Mouse (Mus musculus): ENCODE measurements at regions not wholly inside any gene's neighbourhood (a gene's known extent, or its start where the extent isn't known, plus 50 kb on each side); places are given as distances from the start of the nearest gene placed in this dataset.

DNA sequence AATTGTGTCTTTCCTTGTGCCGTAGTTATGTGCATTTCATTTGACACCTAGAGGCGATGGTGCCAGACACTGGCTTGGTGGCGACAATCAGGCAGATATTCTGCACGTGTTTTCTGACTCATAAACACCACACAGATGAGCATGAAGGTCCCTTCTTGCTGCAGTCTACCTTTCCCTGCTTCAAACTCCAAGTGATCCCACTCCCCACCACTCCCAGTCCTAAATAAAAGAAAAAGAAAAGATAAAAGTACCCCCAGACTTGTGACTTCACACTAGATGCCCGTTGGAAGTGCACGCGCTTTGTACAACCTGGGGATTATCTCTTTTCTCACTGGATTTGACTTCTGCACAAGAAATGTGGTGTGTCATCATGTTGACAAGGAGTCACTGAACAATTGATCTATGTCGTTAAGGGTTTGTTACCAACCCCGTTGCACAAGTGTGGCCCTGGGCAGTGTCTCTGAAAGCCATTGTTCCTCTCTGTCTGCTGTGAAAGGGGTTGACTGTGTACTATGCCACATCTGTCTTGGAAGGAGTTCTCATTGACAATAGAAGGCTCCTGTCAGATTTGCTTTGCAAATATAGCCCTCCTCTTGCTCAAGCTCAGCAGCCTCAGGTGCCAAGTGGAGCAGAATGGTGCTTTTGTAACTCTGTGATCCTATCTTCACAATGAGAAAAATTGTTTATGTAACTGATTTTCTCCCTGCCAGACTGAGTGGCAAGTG lies 140.1 kb downstream of the Ppp4r2 start:
- DNase-seq (ENCODE audit: low read depth, low spot score), result peak; percentile 86

DNA sequence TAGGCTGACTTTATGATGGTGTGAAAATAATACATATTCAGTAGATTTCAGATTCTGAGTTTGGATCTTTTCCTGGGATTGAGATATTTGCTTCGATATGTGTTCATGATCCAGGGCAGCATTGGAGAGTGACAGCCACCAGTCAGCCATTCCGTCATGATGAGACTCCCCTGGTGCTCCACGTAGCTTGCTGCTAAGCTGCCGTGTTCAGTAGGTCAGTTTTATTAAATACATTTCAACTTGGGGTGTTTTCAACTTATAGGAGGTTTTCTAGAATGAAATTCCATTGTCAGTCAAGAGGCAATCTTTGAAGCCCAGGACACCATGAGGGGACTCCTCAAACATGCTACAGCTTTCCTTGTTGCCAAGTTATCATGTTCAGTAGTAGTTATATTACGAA lies 141.3 kb downstream of the Ppp4r2 start:
- no peak for DNase-seq (ENCODE audit: low read depth, low spot score)

DNA sequence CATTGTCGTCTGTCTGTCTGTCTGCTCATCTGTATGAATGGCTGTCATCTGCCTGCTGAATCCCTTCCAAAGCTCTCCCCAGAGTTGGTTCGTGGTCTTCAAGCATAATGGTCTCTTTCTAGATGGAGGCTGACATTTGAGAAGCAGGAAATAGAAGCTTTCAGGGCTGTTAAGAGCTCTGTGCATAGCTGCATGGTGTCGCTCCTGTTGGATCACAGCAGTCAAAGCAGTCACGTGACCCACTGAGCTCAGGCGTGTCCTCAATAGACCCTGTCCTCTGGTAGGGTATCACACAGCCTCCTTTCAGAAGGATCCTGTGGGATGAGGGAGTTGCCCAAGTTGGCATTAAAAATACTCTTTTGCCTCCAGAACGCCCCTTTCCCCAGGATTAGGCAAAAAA lies 142.4 kb downstream of the Ppp4r2 start:
- peak; percentile 82 for DNase-seq (ENCODE audit: low read depth, low spot score)

DNA sequence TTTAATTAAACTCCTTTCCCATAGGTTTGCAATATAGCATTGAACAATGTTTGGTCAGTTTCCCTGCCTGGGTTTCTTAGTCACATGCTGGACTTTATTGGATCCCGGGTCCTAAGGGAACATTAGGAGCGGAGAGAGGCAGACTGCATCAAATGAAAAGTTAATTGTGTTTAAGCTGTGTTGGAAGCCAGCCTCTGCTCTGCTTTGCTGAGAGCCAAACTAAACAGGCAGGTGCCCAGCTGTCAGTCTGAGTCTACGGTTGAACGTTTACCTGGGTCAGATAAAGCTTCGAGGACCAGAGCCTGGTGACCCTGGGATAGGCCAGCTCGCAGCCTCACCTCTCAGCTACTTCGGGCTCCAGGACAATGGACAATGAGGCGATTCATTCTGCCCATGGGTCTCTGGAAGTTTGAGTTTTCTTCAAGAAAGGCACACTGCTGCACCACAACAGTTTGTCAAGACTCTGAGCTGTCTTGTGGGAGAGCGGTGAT lies 143.8 kb downstream of the Ppp4r2 start:
- no peak for DNase-seq (ENCODE audit: low read depth, low spot score)

DNA sequence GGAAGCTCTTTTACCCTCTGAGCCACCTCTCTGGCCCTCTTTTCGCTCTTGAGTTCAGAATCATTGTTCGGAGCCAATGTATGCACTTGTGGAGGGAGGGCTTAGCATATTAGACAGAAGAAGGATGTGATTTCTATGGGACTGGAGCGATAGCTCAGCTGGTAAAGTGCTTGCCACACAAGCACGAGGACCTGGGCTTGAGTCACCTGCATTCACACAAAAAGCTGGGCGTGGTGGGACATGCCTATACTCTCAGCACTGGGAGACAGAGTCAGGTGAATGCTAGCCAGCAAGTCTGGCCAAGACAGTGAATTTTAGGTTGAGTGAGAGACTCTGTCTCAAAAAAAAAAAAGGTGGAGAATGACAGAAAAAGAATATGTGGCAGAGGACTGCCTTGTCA lies 144.7 kb downstream of the Ppp4r2 start:
- DNase-seq (ENCODE audit: low read depth, low spot score), result no peak

DNA sequence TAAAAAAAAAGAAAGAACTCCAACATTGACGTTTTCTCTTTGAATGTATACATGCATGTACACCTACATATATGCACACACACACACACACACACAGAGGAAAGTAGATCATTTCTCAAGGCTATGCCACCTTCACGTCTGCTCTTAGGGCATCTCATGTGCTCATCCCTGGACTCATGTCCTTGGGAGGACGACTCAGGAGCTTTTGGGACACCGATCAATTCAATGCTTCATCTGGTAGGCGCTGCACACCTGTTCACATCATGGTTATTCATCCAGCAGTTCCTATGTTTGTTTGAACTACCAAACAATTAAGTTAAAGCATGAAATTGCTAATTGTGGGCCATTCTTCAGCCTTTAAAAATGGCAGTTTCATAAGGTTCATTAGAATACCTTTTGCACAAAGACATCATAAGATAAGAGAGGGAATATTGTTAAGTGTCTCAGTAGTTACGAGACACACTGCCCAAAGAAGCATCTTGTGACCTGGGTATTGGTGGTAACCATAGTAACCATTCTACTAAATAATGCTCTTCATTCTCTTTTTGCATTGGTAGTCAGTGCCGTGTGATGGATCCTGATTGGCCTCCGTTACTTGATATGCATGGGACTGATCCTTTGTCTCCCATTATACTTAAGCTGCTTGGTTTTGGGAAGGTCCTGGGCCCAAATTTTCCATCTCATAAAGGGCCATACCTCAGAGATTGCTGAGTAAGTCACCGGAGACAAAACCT lies 145.5 kb downstream of the Ppp4r2 start:
- DNase-seq (ENCODE audit: low read depth, low spot score), result no peak

DNA sequence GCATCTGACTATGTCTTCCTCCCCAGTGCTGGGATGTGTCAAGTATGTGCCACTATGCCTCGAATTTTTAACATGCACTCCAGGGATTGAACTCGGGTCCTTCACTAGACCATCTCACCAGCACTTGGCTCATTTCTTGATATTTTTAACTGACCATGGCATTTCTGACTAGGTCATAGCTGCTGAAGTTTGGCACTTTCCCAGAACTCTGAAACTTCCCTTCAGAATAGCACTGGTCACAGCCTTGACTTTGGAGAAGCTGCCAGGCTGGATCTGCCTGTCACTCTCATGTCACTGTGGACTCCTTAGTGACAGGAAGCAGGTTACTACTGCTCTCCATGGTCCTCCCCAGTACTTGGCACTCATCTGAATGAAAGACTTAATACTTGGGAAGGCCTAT lies 146.7 kb downstream of the Ppp4r2 start:
- no peak for DNase-seq (ENCODE audit: low read depth, low spot score)

DNA sequence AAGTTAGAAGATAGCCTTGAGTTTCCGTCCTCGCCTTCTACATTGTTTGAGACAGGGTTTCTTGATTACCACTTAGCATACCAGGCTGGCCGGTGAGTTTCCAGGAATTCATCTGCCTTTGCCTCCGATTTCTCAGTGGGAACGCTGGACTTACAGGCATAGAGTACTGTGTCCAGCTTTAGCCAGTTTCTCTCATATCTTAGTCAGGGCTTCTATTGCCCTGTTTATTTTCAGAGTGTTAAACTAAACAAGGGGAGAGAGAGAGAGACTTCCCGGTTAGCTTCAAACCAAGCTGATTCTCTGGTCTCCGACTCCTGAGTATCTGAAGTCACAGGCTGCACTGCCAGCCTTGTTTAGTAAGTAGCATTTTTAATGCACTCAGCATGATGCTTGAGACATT lies 151.4 kb downstream of the Ppp4r2 start:
- no peak for DNase-seq (ENCODE audit: low read depth, low spot score)

DNA sequence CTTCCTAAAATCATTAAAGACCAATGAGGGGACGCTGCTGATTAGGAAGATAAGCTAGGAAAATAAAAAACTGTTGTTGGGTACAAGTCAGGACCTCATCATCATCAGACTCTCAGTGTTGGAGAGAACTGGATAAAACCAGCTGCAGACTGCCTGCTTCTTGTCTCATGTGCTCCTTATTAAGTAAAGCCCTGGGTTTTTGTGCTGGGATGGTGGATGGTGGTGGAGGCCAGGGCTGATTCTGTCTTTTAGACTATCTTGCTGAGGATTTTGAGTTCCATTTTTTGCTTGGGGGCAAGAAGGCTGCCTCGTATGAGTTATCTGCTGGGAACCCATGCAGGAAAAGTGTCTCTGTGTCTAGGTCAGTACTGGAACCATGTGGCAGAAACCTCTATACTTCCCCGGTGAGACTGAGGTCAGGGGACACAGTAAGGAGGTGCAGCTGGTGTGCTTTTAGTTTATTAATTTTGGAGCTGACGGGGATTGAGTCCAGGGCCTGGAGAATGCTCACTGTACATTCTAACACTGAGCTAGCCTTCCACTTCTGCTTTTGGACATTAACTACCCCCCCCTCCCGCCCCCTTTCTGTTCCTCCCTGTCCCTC lies 152.0 kb downstream of the Ppp4r2 start:
- DNase-seq (ENCODE audit: low read depth, low spot score), result no peak

DNA sequence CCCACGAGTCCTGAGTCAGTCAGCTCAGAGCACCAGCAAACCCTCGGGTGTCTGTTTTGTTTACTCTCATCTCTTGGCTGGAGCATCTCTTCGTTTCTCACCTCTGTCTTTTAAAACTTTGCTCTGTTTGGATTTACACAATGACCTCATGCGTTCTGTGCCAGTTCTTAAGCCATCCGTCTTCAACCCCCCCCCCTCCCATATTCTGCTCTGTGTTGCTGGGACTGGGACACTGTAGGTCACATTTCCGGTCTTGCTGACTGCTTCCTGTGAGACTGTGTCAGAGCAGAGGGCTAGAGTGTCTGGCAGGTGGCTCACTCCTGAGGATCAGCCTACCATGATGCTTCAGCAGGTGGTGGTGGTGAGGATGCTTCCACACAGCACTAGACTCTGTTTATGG lies 155.1 kb downstream of the Ppp4r2 start:
- DNase-seq (ENCODE audit: low read depth, low spot score), result no peak

DNA sequence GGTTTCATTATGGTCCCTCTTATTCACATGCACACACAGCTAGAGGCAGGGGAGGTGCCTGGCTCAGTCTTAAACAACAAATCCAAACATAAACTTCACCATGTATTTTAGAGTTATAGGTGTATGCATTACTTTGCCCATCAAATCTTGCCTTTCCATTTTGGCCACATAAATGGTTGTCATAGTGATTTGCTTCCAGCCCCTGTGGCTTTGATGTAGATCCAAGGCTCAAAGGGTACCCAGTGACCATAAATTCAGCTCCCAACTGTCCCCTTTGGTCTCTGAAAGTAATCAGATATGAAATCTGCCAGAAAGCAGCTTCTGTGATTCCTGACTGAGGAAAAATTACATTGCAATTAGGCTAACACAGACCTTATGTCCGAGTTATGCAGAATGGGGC lies 160.0 kb downstream of the Ppp4r2 start:
- DNase-seq (ENCODE audit: low read depth, low spot score), result no peak

DNA sequence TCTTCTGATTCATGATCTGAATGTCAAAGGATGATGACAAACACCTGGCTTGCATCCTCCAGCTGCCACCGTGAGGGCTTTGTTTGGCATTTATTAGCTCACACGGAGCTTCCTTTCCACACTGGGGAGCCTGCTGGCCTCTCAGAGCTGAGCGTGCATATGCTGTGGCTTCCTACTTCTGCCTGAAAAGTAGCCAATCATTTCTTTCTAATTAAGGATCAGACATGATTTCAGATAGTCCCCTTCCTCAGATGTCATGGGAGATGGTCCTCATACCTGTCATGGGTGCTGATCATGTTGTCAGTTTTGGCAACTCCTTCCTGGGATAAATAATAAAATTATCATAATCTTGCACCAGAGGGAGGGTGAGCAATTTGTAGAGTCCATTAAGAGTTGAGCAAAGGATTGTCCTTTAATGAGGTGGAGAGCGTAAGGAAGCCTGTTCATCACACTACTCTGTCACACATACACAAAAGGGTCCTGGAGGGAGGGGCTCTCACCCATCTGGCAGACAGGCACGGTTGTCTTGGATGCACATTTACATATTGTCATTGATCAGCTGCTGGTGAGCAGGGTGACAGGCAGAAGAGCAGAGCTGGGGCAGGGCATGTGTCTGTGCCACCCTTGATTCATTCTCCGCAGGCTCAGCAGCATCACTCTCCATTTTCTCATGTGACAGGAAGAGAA lies 162.6 kb downstream of the Ppp4r2 start:
- DNase-seq (ENCODE audit: low read depth, low spot score), result no peak

DNA sequence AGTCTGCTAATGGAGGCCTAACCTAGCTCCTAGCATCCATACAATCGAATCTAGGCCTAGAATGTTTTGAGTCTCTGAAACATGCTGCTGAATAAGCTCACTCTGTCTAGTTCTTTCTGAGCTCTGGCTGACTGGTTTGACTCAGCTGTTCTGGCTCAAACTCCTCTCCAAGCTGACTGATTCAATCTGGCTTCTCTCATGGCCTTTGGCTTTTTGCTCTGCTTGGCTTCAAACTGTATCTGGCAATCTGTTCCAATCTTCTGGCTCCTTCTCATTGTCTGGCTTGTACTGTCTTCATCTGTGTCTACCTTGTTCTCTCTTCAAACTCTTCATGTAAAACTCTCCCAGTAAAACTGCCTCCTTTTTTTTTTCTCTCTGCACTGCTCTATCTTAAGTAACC lies 164.9 kb downstream of the Ppp4r2 start:
- no peak for DNase-seq (ENCODE audit: low read depth, low spot score)

DNA sequence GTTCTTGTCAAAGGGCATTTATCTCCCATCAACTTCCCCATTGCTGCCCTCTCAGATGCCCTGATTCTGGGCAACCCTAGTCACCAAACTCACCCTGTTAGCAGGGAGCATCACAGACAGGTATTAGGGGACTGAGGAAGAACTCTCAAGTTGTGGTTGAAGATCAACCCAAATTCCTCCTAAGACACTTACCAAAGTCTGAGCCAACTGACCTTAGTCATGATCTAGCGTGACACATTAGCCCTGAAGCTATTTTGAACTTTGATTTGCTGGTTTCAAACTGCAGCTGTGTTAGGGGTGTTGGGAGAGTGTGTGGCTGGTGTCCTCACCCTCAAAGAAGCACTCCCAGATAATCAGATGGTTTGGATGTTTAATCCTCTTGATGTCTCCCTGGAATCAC lies 170.5 kb downstream of the Ppp4r2 start:
- no peak for DNase-seq (ENCODE audit: low read depth, low spot score)

DNA sequence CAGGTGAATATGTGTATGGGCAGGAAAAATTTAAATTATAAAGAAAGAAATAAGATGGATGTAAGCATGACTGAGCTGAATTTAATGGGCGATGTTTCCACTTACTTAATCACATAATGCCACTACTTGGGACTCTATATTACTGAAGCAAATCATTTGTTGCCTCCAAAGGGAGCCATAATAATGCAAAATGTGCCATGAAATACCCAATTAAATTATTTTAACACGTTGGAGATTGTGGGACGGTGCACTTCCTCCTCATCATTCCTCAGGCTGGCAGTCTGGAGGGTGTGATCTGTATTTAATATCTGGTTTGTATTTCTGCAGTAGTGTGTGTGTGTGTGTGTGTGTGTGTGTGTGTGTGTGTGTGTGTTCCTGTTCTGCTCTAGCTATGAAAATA lies 188.2 kb downstream of the Ppp4r2 start:
- no peak for DNase-seq (ENCODE audit: low read depth, low spot score)

DNA sequence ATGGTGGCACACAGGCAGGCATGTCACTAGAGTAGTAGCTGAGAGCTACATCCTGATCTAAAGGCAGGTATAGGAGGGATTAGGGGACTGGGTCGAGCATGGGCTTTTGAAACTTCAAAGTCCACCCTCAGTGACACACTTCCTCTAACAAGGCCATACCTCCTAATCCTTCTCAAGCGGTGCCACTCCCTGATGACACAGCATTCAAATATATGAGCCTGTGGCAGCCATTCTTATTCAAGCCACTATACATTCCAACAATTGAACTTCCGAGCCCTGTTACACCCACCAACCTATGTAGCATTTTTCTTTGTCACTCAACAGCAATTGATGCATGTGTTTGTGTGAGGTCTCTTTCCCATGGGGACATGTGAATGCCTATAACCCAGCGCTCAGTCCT lies 192.4 kb downstream of the Ppp4r2 start:
- no peak for DNase-seq (ENCODE audit: low read depth, low spot score)

DNA sequence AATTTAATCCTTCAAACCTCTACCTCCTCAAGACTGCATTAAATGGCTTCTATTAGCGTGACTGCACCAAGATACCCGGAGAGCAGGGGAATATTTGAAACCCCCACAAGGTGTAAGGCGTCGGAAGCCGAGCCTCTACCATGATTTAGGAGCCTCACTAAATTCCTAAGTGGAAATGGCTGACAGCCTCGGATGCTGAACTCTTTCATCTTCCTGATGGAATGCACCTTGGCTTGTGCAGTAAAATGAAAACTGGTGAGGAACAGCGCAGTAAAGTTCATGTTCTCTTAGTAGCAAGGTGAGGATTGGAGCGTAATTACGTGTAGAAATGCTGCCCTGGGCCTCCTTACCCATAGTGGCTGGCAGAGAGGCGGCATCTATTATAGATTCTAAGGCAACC lies 194.0 kb downstream of the Ppp4r2 start:
- no peak for DNase-seq (ENCODE audit: low read depth, low spot score)

DNA sequence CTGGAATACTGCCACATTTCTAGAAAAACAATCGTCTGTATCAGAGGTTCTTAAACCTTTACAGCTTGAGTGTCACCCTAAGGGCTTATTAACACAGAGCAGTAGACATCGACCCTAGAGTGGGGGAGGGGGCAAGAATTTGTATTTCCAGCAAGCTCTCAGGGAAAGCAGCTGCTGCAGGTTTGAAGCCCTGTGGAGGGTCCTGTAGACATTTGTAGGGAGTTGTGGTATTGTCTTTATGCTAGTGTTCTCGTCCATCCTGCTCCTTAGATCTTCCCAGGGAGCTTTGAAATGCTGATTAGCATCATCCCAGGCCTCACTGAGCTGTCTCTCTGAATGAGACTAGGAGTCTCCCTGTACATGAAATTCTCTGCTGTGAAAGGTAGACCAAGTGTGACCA lies 196.0 kb downstream of the Ppp4r2 start:
- DNase-seq (ENCODE audit: low read depth, low spot score), result no peak

DNA sequence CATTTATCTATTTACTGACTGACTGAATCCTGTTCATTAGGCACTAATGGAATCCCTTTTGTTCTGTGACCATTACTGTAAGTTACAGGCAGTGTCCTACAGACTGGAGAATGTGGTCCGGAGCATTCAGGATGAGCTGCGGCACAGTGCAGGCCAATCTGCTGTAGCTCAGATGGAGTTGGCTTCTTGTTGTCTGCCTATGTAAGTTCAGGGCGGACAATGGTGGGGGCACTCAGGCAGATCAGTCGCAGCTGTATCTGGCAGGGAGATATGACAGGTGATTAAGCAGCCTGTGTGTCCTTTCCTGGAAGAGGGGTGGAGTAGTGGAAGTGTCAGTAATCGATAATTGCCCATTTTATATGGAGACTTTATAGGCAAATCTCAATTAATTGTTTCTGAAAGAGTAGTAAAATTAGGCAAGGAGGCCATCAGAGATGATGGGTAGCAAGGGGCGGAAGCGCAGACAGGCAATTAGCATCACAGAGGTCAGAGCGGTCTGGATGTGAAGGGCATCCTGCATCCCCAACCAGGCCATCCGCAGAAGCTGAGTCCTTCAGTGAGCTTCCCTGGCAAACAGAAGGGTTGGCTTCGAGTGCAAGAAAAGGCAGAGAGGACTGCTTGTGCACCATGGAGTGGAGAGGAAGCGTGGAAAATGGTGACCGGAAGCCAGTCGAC lies 197.2 kb downstream of the Ppp4r2 start:
- no peak for DNase-seq (ENCODE audit: low read depth, low spot score)

DNA sequence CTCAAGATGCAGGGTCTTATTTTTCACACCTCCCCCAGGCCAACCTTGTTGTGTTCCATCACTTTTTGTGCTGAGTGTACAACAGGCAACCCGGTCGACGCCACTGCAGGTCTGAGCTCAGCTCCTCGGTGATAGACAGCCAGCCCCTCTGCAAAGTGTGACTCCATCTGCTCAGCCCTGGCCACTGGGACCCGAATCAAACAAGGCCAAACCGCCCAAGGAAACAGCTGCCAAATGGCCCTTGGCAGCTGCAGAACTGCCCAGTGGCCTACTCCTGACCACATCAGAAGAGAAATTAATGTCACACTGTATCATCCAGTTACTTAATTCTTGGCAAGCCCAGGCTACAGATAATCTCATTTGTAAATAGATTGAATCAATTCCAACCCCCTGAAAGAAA lies 213.3 kb downstream of the Ppp4r2 start:
- no peak for DNase-seq (ENCODE audit: low read depth, low spot score)

DNA sequence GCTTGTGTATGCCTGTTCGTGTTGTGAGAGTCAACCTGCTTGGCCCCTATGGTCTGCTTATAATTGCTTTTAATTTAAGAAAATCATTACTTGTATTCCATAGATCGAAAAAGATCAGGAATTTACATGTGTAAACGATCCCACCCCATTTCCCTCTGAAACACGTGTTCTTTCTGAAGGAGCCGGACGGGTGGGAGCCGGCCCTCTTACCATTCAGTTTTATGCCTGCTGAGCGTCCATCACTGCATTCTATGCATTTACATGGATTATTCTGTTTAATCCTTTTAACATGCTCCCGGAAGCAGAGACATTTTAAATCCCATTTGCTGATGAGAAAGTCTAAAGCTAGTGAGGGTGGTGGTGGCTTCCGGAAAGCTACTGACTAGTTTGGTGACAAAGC lies 213.8 kb downstream of the Ppp4r2 start:
- DNase-seq (ENCODE audit: low read depth, low spot score), result no peak

DNA sequence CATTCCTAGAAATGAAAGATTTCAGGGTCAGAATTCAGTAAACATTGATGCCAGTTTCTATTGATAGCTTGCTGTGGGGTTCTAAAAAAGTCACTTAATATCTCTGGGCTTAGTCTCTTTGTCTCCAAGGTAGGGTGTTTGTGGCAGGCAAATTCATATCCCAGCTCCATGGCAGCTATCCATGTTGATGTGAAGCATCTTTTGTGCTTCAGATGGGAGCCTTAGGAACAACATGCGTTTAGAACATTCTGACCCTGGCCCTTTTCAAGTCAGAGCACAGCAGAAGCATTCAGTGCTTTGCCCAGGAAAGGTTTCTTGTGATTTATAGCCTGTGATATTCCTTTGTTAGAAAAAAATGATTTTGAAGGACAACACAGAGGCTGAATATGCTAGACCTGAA lies 215.0 kb downstream of the Ppp4r2 start:
- DNase-seq (ENCODE audit: low read depth, low spot score), result no peak

All from brain, adult 2 months (tissue).